Mouse (Mus musculus) lung, postnatal 25 days (tissue): ENCODE data around the gene Anapc10.
"Not testable (repeated sequence)": the region's sequence is repeated elsewhere in the genome, so short reads cannot be mapped to it uniquely, and the experiment has no call there.

Experiments
- DNase-seq: peaks from one replicate; pipeline ENCODE4 v3.0.0; 2022; ENCODE audit warnings: low spot score

Anapc10 gene

GRCm38 (mm10) chr8:79711064-79711961, at the start of gene Anapc10, which contains the start of gene Abce1:
Gene Anapc10, plus strand, starts transcription at chr8:79711820.
Gene Abce1, minus strand, starts transcription at chr8:79711740.
- peak; percentile 98 for DNase-seq

DNA sequence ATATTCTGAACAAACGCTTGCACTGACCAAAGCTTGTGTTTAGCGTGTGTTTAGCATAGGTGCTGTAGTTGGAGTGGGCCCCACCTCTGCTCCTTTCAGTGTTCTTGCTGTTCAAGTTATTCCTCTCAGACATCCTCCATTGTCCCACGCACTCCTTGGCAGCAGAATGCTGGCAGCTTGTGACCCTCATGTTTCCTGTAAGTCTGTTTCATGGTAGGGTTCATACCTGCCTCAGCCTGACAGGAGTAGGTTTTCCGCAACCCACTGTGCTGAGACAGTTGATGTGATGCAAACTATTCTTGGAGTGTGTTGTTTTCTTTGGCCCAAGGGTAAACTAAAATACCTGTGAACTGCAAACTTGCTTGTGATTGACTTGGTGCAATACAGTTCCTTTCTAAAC, 35.2 kb upstream of the Anapc10 start:
- no peak for DNase-seq

DNA sequence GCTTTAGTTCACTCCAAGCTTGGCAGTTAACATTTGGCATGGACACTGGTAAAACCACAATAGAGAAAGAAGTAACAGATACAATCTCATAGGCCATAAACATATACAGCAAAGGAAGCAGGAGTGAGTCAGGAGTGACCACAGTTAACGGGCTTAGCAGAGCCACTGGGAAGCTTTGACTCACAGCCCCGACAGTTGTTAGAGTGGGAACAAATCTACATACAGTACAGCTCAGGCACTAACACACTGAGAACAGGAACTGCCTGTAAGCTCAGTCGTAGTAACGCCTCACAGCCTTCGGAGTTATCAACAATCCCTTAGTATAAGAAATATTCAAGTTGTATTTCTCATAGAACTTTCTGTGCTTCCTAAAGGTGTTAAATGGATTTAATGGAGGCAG, 32.6 kb upstream of the Anapc10 start:
- no peak for DNase-seq

DNA sequence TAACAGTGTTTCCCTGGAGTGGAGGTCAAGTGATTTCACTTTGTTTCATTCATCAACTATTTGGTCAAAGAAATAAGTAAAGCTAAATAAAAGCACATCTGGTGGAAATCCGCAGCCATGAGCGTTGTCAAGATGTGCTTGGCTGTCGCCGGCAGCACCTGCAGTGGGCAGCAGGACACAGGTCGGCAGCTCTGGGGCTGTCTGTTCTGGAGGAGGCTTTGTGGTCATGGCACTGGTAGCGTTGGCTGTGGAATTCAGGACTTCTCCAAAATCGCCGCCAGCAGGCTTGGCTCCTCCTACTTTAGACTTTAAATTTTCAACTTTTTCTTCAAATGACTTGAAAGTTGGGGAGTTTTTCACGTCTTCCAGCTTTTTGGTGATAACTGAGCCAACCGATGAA, 31.5 kb upstream of the Anapc10 start:
- DNase-seq, result not testable (repeated sequence)

GRCm38 (mm10) chr8:79680555-79680954, 31.1 kb upstream of the Anapc10 start:
- no peak for DNase-seq

- no peak for DNase-seq
Measured at GRCm38 (mm10) chr8:79680965-79681364, 30.7 kb upstream of the Anapc10 start.

- DNase-seq, result not testable (repeated sequence)
Measured at GRCm38 (mm10) chr8:79685927-79686326, 25.7 kb upstream of the Anapc10 start.

- DNase-seq, result no peak
Measured at GRCm38 (mm10) chr8:79692531-79692930, 19.1 kb upstream of the Anapc10 start.

DNA sequence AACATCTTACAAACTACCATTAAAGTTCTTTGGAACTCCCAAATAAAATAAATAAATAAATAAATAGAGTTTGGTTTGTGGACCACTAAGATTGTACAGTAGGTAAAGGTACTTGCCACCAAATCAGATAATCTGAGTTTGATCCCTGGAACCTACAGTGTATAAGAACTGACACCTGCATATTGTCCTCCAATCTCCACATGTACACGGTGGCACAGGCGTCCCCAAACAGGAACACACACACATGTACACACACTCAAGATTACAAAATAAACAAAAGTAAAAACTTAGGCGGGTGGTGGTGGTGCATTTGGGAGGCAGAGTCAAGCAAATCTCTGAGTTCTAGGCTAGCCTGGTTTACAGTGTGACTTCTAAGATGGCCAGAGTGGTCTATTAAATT, 4.9 kb upstream of the Anapc10 start:
- DNase-seq, result no peak

- no peak for DNase-seq
Measured at GRCm38 (mm10) chr8:79712676-79713075, 1.1 kb downstream of the Anapc10 start.

- no peak for DNase-seq
Measured at GRCm38 (mm10) chr8:79721537-79721936, 9.9 kb downstream of the Anapc10 start.

DNA sequence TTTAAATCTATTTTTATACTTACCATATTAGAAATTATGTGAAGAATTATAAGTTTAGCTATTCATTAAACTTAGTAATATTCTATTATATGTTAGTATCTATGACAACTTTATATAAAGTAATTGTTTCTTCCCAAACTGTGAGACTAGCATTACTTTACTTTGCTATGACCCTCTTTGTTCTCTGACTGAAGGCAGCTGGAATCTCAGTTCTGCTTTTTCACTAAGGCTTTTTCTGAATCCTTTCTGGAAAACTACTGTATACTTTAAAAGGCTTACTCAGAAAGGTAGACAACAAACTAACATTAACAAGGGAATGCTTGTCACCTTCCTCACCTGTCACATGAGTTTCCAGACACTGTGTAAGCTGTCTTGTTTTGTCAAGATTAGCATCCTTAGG, 11.7 kb downstream of the Anapc10 start:
- no peak for DNase-seq

DNA sequence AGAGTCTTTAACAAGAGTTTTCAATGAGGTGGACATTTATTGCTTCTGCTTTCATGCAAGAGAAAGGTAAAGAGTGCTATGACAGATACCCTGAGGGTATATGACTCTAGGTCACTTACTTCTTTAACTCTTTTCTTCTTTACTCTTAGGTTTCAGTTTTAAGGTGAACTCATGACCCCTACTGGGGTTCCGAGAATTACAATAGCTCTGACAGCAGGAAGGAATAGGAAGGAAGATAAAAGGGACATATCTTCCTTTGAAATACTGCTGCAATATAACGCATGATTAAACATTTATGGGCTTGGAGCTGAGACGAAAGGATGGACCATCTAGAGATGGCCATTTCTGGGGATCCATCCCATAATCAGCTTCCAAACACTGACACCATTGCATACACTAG, 13.0 kb downstream of the Anapc10 start:
- no peak for DNase-seq

GRCm38 (mm10) chr8:79727900-79728299, 16.3 kb downstream of the Anapc10 start:
- no peak for DNase-seq

- peak; percentile 65 for DNase-seq
Measured at GRCm38 (mm10) chr8:79734304-79734703, 22.7 kb downstream of the Anapc10 start.

GRCm38 (mm10) chr8:79748171-79748570, 36.6 kb downstream of the Anapc10 start:
- DNase-seq, result no peak

DNA sequence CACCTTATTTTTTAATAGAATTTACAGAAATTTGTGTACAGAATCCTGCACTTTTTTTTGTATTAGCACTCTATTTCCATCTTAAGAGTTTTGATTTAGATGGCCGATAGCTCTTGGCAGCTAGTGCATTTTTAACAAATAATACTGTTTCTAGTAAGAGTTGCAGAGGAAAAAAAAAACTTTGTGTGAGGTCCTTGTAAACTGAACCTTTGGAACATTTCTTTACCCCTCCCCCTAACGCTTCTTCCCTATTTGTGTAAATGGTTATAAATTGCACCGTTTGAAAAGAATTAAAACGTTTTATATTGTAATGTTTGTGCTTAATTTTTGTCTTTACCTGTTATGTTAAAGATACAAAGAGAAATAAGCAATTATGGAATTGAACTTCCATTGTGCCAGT, 37.0 kb downstream of the Anapc10 start:
- no peak for DNase-seq

DNA sequence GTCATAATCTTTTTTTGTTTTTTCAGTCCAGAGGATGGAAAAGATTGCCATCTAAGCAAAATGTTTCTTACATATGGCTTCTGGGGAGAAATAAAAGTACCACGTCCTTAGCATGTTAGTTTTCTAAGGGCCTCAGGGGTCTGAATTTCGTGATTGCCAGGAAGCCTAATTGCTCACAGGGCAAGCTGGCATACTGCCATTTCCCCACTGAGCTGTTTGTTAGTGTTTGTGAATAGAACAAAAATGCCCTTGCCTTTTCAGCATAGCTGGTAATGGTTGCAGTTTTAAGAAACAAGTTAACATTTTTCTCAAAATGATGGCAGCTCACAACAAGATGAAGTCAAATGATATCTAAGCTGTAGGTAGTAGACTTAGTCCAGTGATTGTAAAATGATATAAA, 38.7 kb downstream of the Anapc10 start:
- DNase-seq, result no peak

DNA sequence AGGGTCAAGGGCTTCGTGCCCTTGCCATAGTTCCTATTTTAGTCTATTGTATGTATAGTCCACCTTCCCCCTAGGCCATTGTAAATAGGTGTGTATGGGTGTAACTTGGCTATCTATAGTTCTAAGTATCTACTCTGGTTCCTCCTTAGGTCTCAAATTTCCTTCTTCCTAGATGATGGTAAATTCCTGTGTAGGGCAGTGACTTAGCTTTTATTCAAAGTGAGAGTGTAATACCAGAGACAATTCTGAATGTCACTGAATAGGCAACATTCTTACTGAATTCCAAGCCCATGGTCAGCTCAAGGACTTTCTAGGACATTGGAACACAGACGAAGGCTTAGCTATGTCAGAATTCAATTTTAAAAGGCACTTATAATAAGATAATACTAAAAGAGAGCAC, 83.3 kb downstream of the Anapc10 start:
- not testable (repeated sequence) for DNase-seq

GRCm38 (mm10) chr8:79796690-79797089, 85.1 kb downstream of the Anapc10 start:
- DNase-seq, result no peak

GRCm38 (mm10) chr8:79804499-79804898, 92.9 kb downstream of the Anapc10 start:
- no peak for DNase-seq

GRCm38 (mm10) chr8:79806971-79807370, 95.4 kb downstream of the Anapc10 start:
- no peak for DNase-seq

DNA sequence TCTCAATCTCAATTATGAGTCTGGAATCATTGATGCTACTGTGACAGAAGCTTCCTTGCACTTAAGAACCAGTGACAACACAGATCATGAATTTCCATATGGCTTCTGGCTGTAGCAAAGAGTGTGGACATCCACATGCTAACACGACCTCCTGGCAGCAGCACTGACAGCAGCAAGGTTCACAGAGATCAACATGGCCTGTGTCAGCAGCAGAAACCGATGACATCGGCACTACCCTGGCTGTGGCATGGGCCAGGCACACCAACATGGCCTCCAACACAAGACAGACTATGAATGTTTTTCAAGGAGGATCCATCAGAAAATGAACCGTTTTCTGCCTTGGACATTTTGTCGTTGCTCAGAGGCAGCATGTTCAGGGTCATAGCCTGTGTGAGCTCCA, 114.9 kb downstream of the Anapc10 start:
- no peak for DNase-seq
